Mouse (Mus musculus) embryonic fibroblast, embryonic 13.5 days (primary cell): ENCODE data around the gene Txnrd3.

Experiments
- CTCF ChIP-seq: IDR thresholded peaks from 2 replicates; pipeline ENCODE4 v1.5.1; 2011; ENCODE audit warnings: mild to moderate bottlenecking, control low read depth, low read length, moderate library complexity, borderline replicate concordance; ENCODE audit not compliant: insufficient read depth
- POLR2A ChIP-seq: IDR thresholded peaks from 2 replicates; pipeline ENCODE4 v1.6.1; 2011; ENCODE audit warnings: low read depth, mild to moderate bottlenecking, control low read depth, low read length, moderate library complexity

DNA sequence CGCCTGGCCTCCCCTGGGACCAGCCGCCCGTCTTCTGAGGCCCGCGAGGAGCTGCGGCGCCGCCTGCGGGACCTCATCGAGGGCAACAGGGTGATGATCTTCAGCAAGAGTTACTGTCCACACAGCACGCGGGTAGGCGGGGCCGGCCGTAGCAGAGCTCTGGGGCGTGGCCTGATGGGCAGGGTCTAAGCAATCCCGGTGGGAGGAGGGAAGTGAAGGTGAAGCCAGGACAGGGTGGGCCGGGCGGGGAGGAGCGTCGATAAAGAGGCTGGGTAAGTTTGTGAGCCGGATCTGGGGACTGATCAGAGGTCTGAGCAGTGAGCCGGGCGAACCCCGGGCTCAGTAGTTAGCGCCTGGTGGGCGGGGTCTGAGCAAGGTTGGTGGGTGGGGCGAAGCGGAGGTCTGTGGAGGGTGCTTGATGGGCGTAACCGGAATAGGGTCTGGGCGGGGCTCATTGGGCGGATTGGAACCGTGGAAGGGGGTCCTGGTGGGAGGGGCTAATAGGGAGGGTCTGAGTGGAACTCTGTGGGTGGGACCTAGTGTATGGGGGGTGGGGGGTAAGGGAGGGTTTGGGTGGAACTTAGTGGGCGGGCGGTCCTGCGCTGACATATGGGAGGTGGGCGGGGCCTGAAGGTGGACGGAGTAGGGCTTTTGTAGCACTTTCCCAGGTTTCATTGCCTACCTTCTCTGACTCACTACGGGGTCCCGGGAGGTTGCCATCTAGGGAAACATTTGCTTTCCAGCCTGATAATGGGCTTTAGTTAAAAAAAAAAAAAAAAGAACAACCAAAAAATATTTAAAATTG, 685 bp downstream of the Txnrd3 start:
- no peak; the same call in 1 of the 2 replicates for TF ChIP-seq POLR2A
- no peak for TF ChIP-seq CTCF
